Mouse (Mus musculus) E14TG2a.4 (cell line): ENCODE results near the gene Cass4.

Source experiments
- H3K27me3 ChIP-seq: 2 replicates; pipeline ENCODE4 v1.6.1; 2014; ENCODE audit warnings: low read length, control low read depth; ENCODE audit not compliant: insufficient read depth
- H3K36me3 ChIP-seq: 2 replicates; pipeline ENCODE4 v1.6.1; 2014; ENCODE audit warnings: low read length, control low read depth; ENCODE audit not compliant: insufficient read depth
- H3K4me1 ChIP-seq: replicated peaks from 2 replicates; pipeline ENCODE4 v1.6.1; 2014; ENCODE audit warnings: low read depth, low read length, control low read depth
- H3K4me3 ChIP-seq: replicated peaks from 2 replicates; pipeline ENCODE4 v1.5.1; 2014; ENCODE audit warnings: mild to moderate bottlenecking, low read length
- H3K9me3 ChIP-seq: 2 replicates; pipeline ENCODE4 v1.6.1; 2014; ENCODE audit warnings: low read length, control low read depth
- CTCF ChIP-seq: conservative IDR thresholded peaks from 2 replicates; pipeline ENCODE4 v1.5.1; 2014; ENCODE audit warnings: low read length
- NANOG ChIP-seq: IDR thresholded peaks from 2 replicates; pipeline ENCODE4 v1.6.1; 2014; ENCODE audit warnings: borderline replicate concordance, low read length, mixed read lengths
- POU5F1 ChIP-seq: IDR thresholded peaks from 2 replicates; pipeline ENCODE4 v1.6.1; 2014; ENCODE audit warnings: low read length, borderline replicate concordance

Cass4 gene

GRCm38 (mm10) chr2:172393391-172394051 lies at the start of gene Cass4:
Cass4 (plus strand) TSS chr2:172393794.
- H3K36me3 ChIP-seq: no peaks in the 10 kb centered on the region
- no peaks in the 10 kb centered on the region for H3K9me3 ChIP-seq
- peaks cover 70% of the 10 kb centered on the region for H3K4me1 ChIP-seq
- no peaks in the 10 kb centered on the region for H3K27me3 ChIP-seq
- H3K4me3 ChIP-seq: peak within 1 kb of the TSS; percentile 68
- no peak for TF ChIP-seq POU5F1
- TF ChIP-seq NANOG: 0 out of 2 replicates have a peak, but pooled peaks have one; percentile 16

- Histone ChIP-seq H3K9me3 (no peaks in the 10 kb centered on the region), H3K4me1 (peaks cover 16% of the 10 kb centered on the region), H3K36me3 (no peaks in the 10 kb centered on the region), H3K4me3 (0 out of 2 replicates have a peak overlapping the region, but pooled peaks have one; percentile 23), H3K27me3 (peaks cover 17% of the 10 kb centered on the region)
- no peak for TF ChIP-seq CTCF
- no peak for TF ChIP-seq POU5F1
These were observed 48.9 kb upstream of the Cass4 start for GRCm38 (mm10) chr2:172344669-172345068.

- Histone ChIP-seq H3K4me1 (peaks cover 22% of the 10 kb centered on the region), H3K4me3 (peak within 1 kb of the TSS; percentile 93), H3K9me3 (no peaks in the 10 kb centered on the region), H3K36me3 (no peaks in the 10 kb centered on the region), H3K27me3 (peaks cover 17% of the 10 kb centered on the region)
- no peak for TF ChIP-seq CTCF
- no peak for TF ChIP-seq POU5F1
- TF ChIP-seq NANOG: no peak
These were observed 48.3 kb upstream of the Cass4 start, which contains the start of gene Fam210b for GRCm38 (mm10) chr2:172345258-172345738. Fam210b (plus strand) TSS chr2:172345565.

- no peaks in the 10 kb centered on the region for H3K36me3 ChIP-seq
- H3K4me1 ChIP-seq: peaks cover 32% of the 10 kb centered on the region
- peak overlapping the region; percentile 93 for H3K4me3 ChIP-seq
- no peak for TF ChIP-seq NANOG
- no peak for TF ChIP-seq POU5F1
- TF ChIP-seq CTCF: no peak
- no peaks in the 10 kb centered on the region for H3K9me3 ChIP-seq
- peaks cover 17% of the 10 kb centered on the region for H3K27me3 ChIP-seq
These were observed 47.3 kb upstream of the Cass4 start for GRCm38 (mm10) chr2:172346034-172346929.

DNA sequence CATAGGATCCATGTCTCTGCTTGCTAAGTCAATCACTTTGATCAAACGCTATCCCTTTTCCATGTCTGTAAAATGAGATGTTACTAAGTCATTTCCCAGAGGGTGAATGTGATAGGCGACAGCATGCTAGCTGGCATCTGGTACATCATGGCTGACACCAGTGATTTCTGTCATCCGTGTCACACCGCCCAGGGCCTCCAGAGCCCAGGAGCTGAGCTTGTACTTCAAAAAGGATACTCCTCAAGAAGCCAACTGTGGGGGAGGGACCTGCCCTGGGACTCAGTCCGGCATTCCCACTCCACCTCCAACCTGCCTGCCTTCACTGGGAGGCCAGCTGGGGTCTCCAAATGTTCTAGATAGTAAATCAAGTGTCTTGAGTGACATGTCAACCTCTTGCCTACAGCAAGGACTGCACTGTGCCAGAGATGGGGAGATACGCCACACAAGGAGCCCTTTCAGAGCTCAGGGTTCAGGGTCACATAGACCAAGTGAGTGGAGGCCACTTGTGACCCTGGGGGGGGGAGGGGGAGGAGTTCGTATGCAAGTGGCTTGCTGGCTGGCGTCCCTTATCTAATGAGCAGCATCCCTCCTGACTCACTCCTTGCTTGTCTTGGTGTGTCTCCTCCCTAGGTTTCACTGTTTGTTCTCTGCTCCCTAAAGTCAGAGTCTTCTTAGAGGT lies 46.5 kb upstream of the Cass4 start:
- peaks cover 37% of the 10 kb centered on the region for H3K4me1 ChIP-seq
- H3K36me3 ChIP-seq: no peaks in the 10 kb centered on the region
- TF ChIP-seq POU5F1: no peak
- TF ChIP-seq CTCF: no peak
- TF ChIP-seq NANOG: no peak
- no peaks in the 10 kb centered on the region for H3K9me3 ChIP-seq
- H3K27me3 ChIP-seq: peaks cover 17% of the 10 kb centered on the region
- no peak overlapping the region for H3K4me3 ChIP-seq

DNA sequence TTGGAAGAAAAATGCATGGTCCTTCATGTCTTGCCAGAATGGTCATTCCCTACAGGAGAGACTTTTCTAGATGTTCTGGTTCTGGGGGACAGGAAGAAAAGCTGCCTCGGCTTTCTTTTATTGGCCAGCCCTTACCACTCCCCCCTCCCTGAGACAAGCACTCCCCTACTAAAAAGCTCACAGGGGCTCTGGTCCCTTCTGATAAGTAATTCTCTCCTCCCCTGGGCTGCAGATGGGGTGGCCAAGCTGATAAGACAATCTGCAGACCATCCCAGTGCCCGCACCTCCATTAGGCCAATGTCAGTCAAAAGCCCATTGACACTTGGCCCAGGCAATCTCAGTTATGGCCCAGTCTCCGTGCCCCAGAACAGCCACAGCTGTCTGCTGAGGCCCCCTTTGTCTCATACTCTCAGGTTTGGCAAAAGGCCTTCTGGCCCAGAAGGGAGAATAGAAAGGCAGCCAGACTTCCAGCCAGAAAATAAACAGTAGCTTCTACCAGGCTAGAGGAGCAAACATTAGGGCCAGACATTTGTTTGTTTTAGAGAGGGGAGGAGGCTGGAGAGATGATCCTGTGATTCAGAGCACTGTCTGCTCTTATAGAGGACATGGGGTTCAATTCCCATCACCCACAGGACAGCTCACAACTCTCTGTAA lies 45.2 kb upstream of the Cass4 start:
- Histone ChIP-seq H3K27me3 (peaks cover 17% of the 10 kb centered on the region), H3K4me3 (no peak overlapping the region), H3K4me1 (peaks cover 37% of the 10 kb centered on the region), H3K9me3 (no peaks in the 10 kb centered on the region), H3K36me3 (peaks cover 6% of the 10 kb centered on the region; the same call in 1 of the 2 replicates)
- TF ChIP-seq CTCF: no peak
- TF ChIP-seq NANOG: no peak
- no peak for TF ChIP-seq POU5F1

DNA sequence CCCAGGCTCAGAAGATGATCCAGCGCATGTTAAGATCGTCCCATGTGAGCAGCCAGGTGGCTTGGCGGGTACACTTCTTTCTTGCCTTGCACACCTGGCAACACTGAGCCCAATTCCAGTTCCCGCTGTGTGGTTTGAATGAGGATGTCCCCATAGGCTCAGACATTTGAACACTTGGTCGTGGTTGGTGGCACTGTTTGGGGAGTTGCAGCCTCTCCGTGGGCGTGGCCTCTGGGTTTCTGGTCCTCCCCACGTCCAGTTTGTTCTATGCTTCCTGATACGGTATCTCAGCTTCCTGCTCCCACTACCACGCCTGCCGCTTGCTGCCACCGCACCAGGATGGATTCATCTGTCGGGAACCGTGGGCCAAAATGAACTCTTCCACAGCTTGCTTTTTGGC lies 43.8 kb upstream of the Cass4 start:
- peaks cover 17% of the 10 kb centered on the region for H3K27me3 ChIP-seq
- H3K4me1 ChIP-seq: peaks cover 35% of the 10 kb centered on the region
- H3K36me3 ChIP-seq: peaks cover 12% of the 10 kb centered on the region
- H3K4me3 ChIP-seq: no peak overlapping the region
- TF ChIP-seq CTCF (no peak), NANOG (no peak), POU5F1 (no peak)
- H3K9me3 ChIP-seq: no peaks in the 10 kb centered on the region
